Mouse (Mus musculus) forebrain, embryonic 11.5 days (tissue): ENCODE measurements around the gene Fam13c. TPM values are rescaled to one million over a fixed set of nuclear protein-coding genes. Genes with fewer than 3 reads are reported as not detected.
A peak's percentile ranks its signal among the peaks of the same experiment; 100 is the strongest.

Source experiments
- ATAC-seq: fragments of 200-750 bp; cut with Nextera tagmentation; replicated peaks from 2 replicates; pipeline ENCODE4 v1.8.0; 2017; ENCODE audit warnings: moderate TSS enrichment; ENCODE audit not compliant: low FRiP score
- DNase-seq: peaks from one replicate; pipeline ENCODE4 v3.0.0-alpha.2; 2017; ENCODE audit warnings: low spot score
- H3K27ac ChIP-seq: fragments of 300-500 bp; sonication (generic); 2 replicates; pipeline ENCODE4 v1.5.1; 2014; ENCODE audit warnings: low read depth, low read length
- H3K27me3 ChIP-seq: fragments of 300-500 bp; sonication (generic); 2 replicates; pipeline ENCODE4 v1.6.1; 2014; ENCODE audit warnings: mild to moderate bottlenecking, low read length, mixed read lengths; ENCODE audit not compliant: control insufficient read depth, insufficient read depth
- H3K36me3 ChIP-seq: fragments of 300-500 bp; sonication (generic); 2 replicates; pipeline ENCODE4 v1.6.1; 2014; ENCODE audit warnings: mild to moderate bottlenecking, low read length, moderate library complexity, mixed read lengths; ENCODE audit not compliant: control insufficient read depth, insufficient read depth
- H3K4me1 ChIP-seq: fragments of 300-500 bp; sonication (generic); replicated peaks from 2 replicates; pipeline ENCODE4 v1.6.1; 2014; ENCODE audit warnings: low read length, mixed read lengths; ENCODE audit not compliant: control insufficient read depth, insufficient read depth
- H3K4me2 ChIP-seq: fragments of 300-500 bp; sonication (generic); 2 replicates; pipeline ENCODE4 v1.6.1; 2014; ENCODE audit warnings: low read depth, mild to moderate bottlenecking, low read length, moderate library complexity, mixed read lengths; ENCODE audit not compliant: severe bottlenecking
- H3K4me3 ChIP-seq: fragments of 300-500 bp; sonication (generic); 2 replicates; pipeline ENCODE4 v1.5.1; 2014; ENCODE audit warnings: low read depth, low read length
- H3K9ac ChIP-seq: fragments of 300-500 bp; sonication (generic); 2 replicates; pipeline ENCODE4 v1.6.1; 2014; ENCODE audit warnings: low read length
- H3K9me3 ChIP-seq: fragments of 300-500 bp; sonication (generic); 2 replicates; pipeline ENCODE4 v1.6.1; 2016; ENCODE audit warnings: low read length, mixed read lengths; ENCODE audit not compliant: control insufficient read depth
- WGBS: fragments of 180-500 bp; shearing (Covaris S2); extraction: QIAGEN DNeasy Blood & Tissue Kit; methylation state at CpG from one replicate; pipeline ENCODE4 v1.1.7; 2014; 5-methylcytosine and 5-hydroxymethylcytosine counted together
- polyA plus RNA-seq: library from polyadenylated mRNA; unstranded; fragments of >200 nt; fragmentation: Nextera tagmentation; extraction: Ambion mirVana; gene quantifications from 2 replicates; pipeline ENCODE4 v1.2.1, GENCODE M21; 2014

The Fam13c gene
- polyA plus RNA-seq, result 11.7 and 13.6 TPM in 2 replicates

DNA sequence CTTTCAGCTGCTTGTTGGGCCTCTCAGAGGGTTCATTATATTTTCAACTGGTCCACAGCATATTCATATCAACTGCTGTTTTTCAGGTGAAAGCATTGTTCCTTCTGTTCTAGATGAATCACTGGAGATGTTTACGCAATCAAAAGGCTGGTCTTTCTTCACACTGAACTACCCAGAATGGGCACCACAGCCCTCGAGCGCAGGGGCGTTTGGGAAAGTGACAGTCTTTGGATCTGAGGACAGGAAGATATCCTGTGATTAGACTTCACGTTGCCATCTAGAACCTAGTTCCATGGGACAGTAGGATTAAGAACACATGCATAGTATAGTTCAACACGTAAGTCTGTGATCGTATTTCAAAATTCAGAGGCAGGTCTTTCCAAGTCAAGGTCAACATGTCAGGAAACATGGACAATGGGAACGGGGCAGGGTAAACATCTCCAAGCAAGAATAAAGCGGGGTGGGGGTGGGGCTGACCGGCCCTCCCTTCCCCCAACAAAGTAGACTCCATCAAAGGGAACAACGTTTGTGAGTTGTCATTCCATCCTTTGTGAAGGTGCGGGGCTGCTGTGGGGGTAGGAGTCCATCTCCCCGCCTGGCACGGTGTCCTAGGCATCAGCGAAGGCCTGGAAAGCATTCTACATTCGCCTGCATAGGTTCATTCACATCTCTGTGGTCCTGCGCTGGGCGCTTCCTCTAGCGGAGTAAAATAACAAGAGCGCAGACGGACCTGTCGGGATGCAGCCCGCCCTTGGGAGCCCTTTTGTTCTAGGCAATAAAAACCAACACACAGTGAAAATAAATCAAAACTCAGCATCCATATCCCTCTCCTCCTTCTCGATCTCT lies at the start of gene Fam13c:
Gene Fam13c, plus strand, starts transcription at position 806 of the 846 bp plus-strand sequence.
- DNase-seq, result peak; percentile 60
- H3K4me2 ChIP-seq, result peak within 1 kb of the TSS; percentile 79
- peak within 1 kb of the TSS; percentile 62 for H3K4me3 ChIP-seq
- no peaks in the 10 kb centered on the region for H3K27me3 ChIP-seq
- peak within 1 kb of the TSS; percentile 68 for H3K27ac ChIP-seq
- H3K9me3 ChIP-seq, result no peaks in the 10 kb centered on the region
- H3K9ac ChIP-seq, result peak within 1 kb of the TSS; percentile 78
- H3K36me3 ChIP-seq, result no peaks in the 10 kb centered on the region
- 9% methylated on average over 24 of the region's 24 CpGs for WGBS
- no peaks in the 10 kb centered on the region; the same call in 1 of the 2 replicates for H3K4me1 ChIP-seq
- peak; percentile 44 for ATAC-seq

GRCm38 (mm10) chr10:70395900-70396299 lies 44.4 kb upstream of the Fam13c start:
- Histone ChIP-seq H3K9ac (no peak overlapping the region), H3K27me3 (no peaks in the 10 kb centered on the region), H3K36me3 (no peaks in the 10 kb centered on the region), H3K4me3 (no peak overlapping the region), H3K4me1 (no peaks in the 10 kb centered on the region), H3K4me2 (no peak overlapping the region), H3K27ac (no peak overlapping the region), H3K9me3 (peaks cover 8% of the 10 kb centered on the region)
- DNase-seq (no peak), ATAC-seq (no peak)
- WGBS, result 87% methylated on average over 5 of the region's 5 CpGs

GRCm38 (mm10) chr10:70398224-70398623 lies 42.1 kb upstream of the Fam13c start:
- Histone ChIP-seq H3K27me3 (no peaks in the 10 kb centered on the region), H3K36me3 (no peaks in the 10 kb centered on the region), H3K4me2 (no peak overlapping the region), H3K9ac (no peak overlapping the region), H3K4me3 (no peak overlapping the region), H3K9me3 (peaks cover 8% of the 10 kb centered on the region), H3K27ac (no peak overlapping the region), H3K4me1 (no peaks in the 10 kb centered on the region)
- ATAC-seq (no peak), DNase-seq (no peak)
- 86% methylated on average over 6 of the region's 6 CpGs for WGBS

DNA sequence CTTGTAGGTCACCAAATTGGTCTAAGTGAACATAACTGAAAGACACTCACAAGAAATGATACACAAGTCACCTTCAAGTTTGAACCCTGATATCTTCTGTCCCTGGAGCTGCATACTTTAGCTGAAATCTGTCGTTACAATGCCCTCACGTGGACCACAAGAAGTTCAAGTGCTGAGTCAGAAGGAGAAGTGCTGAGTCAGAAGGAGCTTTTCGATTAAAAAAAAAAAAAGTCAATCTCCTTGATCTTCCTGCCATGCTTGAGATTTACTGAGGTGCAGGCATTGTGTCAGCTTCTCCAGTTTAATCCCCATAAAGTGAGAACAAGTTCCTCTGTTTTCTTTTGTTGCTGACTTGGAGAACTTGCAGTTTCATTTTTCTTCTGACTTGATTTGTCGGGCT lies 38.3 kb upstream of the Fam13c start:
- H3K4me3 ChIP-seq, result no peak overlapping the region
- no peaks in the 10 kb centered on the region for H3K36me3 ChIP-seq
- no peak overlapping the region for H3K27ac ChIP-seq
- DNase-seq, result no peak
- WGBS, result 86% methylated on average over 4 of the region's 4 CpGs
- H3K9ac ChIP-seq, result no peak overlapping the region
- H3K9me3 ChIP-seq, result no peaks in the 10 kb centered on the region
- H3K4me1 ChIP-seq, result no peaks in the 10 kb centered on the region
- no peak for ATAC-seq
- H3K27me3 ChIP-seq, result no peaks in the 10 kb centered on the region
- no peak overlapping the region for H3K4me2 ChIP-seq

GRCm38 (mm10) chr10:70402711-70403110 lies 37.6 kb upstream of the Fam13c start:
- ATAC-seq, result no peak

DNA sequence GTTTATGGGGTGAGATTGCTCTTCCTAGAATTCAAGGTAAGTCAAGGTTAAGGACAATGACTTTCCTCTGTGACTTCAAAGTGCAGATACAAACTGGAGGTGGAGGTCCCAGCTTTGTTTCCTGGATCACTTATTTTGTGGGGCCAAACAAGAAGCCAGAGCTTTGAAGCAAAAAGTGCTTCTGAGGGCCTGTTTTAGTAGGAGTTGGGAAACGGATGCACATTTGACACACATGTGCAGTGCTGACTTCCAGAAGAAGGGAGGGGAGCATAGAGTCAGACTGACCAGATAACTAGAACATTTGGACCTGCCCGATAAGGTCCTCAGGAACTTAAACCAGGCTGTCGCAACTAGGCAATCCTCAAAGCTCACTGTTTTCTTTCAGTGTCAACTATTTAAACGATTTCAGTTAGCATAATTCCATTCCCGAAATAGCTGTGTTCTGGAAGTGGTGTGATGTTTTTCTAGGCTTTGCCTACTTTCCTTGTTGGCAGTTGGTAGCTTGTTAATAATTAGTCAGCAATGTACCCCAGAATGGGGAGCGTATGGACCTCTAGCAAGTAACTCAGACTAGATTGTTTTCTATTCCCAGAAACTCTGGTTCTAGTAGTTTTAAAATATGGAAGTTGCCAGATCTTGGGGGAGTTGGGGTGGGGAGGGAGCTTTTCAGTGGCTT lies 22.3 kb upstream of the Fam13c start:
- ATAC-seq (no peak), DNase-seq (no peak)
- 0 out of 2 replicates have a peak, but pooled peaks cover 3% of the 10 kb centered on the region for H3K4me1 ChIP-seq
- H3K4me2 ChIP-seq, result no peak overlapping the region
- H3K4me3 ChIP-seq, result no peak overlapping the region
- 91% methylated on average over 6 of the region's 6 CpGs for WGBS
- H3K27ac ChIP-seq, result no peak overlapping the region
- H3K36me3 ChIP-seq, result no peaks in the 10 kb centered on the region
- H3K27me3 ChIP-seq, result peaks cover 2% of the 10 kb centered on the region; the same call in 1 of the 2 replicates
- H3K9me3 ChIP-seq, result no peaks in the 10 kb centered on the region
- no peak overlapping the region for H3K9ac ChIP-seq

More at GRCm38 (mm10) chr10:70402711-70403110, 37.6 kb upstream of the Fam13c start:
- H3K27me3 ChIP-seq, result no peaks in the 10 kb centered on the region
- WGBS, result 83% methylated on average over 4 of the region's 4 CpGs
- H3K9ac ChIP-seq, result no peak overlapping the region
- no peak overlapping the region for H3K4me2 ChIP-seq
- H3K4me3 ChIP-seq, result no peak overlapping the region
- no peaks in the 10 kb centered on the region for H3K36me3 ChIP-seq
- no peaks in the 10 kb centered on the region for H3K9me3 ChIP-seq
- H3K27ac ChIP-seq, result no peak overlapping the region
- no peaks in the 10 kb centered on the region for H3K4me1 ChIP-seq
- no peak for DNase-seq

DNA sequence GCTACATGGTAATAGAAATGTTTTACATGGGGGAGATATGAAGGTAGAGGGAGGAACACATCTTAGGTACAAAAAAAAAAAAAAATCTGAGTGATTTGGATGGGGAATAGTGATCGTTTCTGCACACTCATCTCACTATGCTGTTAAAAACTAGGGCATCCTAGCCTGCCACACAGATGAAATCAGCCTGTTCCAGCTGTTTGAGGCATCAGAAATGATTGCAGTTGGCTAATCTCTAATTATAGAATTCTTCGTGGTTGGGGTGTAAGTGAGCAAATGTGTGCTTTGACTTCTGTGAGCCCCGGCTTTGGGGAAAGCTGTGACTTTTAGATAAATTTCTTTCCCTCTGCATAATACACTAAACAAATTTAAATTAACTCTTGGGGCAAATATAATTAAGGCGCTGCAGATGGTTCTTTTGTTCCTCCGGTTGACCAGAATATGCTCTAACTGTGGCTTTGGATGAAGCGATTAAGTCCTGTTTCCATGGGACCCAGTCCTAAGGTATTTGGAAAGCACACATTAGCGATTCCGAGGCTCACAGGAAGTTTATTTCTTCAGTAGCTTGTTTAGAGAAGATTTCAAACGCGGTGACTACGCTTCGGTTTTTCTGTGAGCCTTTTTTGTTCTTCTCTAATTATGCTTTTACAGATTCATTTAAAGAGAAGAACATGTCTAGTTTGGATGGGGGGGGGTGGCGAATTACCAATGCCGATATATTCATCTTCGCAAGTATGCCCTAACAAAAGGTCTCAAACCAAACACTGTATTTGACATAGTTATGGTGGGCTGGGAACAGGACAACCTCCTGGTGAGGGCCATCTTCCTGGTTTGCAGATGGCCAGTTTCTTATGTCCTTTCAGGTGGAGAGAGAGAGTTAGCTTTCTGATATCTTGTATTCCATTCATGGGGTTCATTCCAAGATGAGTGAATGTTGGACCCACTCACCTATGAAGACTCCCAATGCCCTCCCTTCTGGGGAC lies 20.7 kb upstream of the Fam13c start:
- Histone ChIP-seq H3K9me3 (no peaks in the 10 kb centered on the region), H3K27me3 (peaks cover 2% of the 10 kb centered on the region; the same call in 1 of the 2 replicates), H3K36me3 (no peaks in the 10 kb centered on the region), H3K9ac (no peak overlapping the region), H3K4me2 (no peak overlapping the region), H3K4me1 (0 out of 2 replicates have a peak, but pooled peaks cover 3% of the 10 kb centered on the region), H3K4me3 (no peak overlapping the region), H3K27ac (no peak overlapping the region)
- ATAC-seq (no peak), DNase-seq (no peak)
- 40% methylated on average over 15 of the region's 15 CpGs for WGBS

DNA sequence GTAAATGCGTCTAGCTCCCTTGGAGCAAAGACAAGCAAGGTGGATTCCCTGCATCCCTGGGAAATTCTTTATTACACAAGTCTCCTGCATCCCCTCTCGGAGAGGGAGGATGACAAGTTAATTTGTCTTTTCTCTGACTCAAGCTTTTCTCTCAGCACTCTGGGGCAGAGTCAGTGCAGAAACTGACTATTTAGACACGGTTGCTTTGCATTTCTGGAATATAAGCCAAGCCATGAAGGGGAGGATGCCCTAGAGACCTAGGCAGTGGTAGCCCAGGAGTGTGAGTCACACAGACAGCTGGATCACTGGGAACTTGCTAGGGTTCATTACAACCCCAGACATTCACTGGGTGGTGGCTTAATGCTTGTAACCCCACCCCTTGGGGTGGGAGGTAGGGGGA lies 13.9 kb upstream of the Fam13c start:
- no peak for ATAC-seq
- WGBS, result 77% methylated on average over 3 of the region's 3 CpGs
- Histone ChIP-seq H3K27me3 (no peaks in the 10 kb centered on the region), H3K4me2 (no peak overlapping the region), H3K4me1 (no peaks in the 10 kb centered on the region), H3K36me3 (no peaks in the 10 kb centered on the region), H3K9me3 (no peaks in the 10 kb centered on the region), H3K9ac (no peak overlapping the region), H3K27ac (no peak overlapping the region), H3K4me3 (no peak overlapping the region)
- DNase-seq, result no peak
